Mouse (Mus musculus): ENCODE measurements around the gene Hyal2.

The Hyal2 gene

GRCm38 (mm10) chr9:107615035-107615434 lies 47.3 kb downstream of the Hyal2 start:
- DNase-seq, result no peak

- DNase-seq, result no peak
Measured at GRCm38 (mm10) chr9:107617461-107617860, 49.7 kb downstream of the Hyal2 start.

GRCm38 (mm10) chr9:107618098-107618497 lies 50.4 kb downstream of the Hyal2 start:
- DNase-seq, result no peak

DNA sequence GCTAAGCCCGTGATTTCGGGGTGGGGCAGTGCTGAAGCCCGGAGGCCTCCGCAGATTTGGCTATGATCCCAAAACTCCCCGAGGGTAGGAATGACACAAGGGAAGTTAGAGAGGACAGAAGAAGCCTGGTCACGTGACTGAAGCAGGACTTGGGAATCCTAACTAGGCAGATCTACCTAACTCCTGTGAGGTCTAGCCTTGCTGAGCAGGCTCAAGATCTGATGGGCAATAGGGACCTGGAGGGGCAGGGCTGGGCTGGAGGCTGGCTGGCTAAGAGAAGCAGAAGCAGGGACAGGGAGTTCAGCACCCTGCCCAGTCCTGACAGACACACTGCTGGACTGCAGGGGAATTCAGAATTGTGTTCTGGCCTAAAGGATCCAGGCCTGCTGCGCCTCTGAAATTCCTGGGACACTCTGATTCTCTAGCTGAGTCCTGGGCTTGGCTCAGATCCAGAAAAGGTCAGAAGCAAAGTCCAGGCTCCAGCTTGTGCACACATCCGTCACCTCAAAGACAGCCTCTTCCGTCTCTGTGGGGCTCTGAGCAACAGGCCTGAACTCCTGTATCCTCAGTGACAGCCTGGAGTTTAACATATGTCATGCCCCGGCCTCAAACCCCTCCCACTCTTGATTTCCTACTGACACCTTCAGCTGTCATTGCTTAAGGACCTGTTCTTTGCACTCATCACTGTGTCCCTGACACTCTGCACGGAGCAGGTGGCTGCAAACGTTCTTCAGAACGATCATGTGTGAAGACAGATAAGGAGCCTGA lies 51.2 kb downstream of the Hyal2 start:
- peak; percentile 91 for DNase-seq

DNA sequence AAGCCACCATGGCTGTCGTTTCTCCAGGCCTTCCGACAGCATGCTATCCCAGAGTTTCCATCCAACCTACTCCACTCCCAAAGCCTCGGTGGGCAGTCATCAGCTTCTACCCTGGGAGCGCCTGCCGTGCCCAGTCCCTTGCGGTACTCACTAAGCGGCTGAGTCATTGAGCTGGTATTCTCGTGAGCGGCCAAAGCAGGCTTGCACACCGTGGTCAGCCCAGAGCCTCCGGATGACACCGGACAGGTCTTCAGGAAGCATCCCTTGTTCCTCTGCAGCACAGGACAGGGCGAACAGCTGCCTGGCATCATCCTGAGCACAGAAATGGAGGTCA lies 51.8 kb downstream of the Hyal2 start:
- DNase-seq, result no peak

DNA sequence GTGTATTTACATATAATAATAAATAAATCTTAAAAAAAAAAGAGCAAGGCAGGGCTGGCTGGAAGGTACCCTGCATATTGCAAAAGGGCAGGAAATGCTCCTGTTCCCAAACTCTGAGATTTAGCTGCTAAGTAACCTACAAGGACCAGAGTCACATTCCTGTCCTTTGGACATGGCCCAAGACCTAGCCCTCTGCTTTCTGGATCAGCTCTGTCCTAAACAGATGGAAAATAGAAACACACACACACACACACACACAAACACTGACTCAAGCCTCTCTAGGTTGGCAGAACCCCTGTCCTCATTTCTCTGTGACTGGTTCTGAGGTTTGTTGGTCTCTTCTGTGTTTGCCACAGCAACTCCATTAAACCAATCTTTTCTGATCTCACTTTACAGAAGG lies 53.2 kb downstream of the Hyal2 start:
- DNase-seq, result peak; percentile 71

Measured in kidney, postnatal 14 days (tissue).